8 mouse cellular contexts compared by ENCODE assay signal in genomic region chr6:38352451-38352850, GRCm38 (mm10). TPM values are rescaled to one million over a fixed set of nuclear protein-coding genes. Genes with fewer than 3 reads are reported as not detected.
DNase-seq lines count a peak whose midpoint lies in the region; ATAC-seq and TF ChIP-seq lines count a peak whose summit lies in the region.

No protein-coding gene starts in this region.

- TF ChIP-seq POLR2A in bone marrow, adult 2 months (IDR thresholded peaks at IDR 0.05; ENCODE audit: borderline replicate concordance, control insufficient read depth, low read depth, low read length), result no peak

- 15% methylated on average over 10 of the region's 10 CpGs for WGBS in heart, embryonic 11.5 days (ENCODE audit: insufficient replicate concordance)
- under 1% methylated on average over 10 of the region's 10 CpGs for whole genome bisulfite sequencing in bone marrow, adult 2 months
- WGBS in liver, embryonic 11.5 days, result 9% methylated on average over 10 of the region's 10 CpGs

- no peaks in the 10 kb centered on the region for H3K9me3 ChIP-seq in heart, embryonic 11.5 days (replicated peaks; ENCODE audit: control insufficient read depth, low read length)
- H3K9me3 ChIP-seq in liver, embryonic 11.5 days (ENCODE audit: control insufficient read depth, low read length), result no peaks in the 10 kb centered on the region

- DNase-seq in heart, adult 11 months, result no peak
- peak; percentile 73 for DNase-seq in 416B (ENCODE audit: low read depth)
- no peak for DNase-seq in liver, embryonic 11.5 days (ENCODE audit: low spot score)
- DNase-seq in layer of hippocampus, postnatal 14 days (ENCODE audit: low spot score in 2 of 2), result no peak
- DNase-seq in layer of hippocampus, adult 9-10 months (ENCODE audit: low spot score), result no peak
- no peak for DNase-seq in gastrocnemius, postnatal 36 days

- H3K4me3 ChIP-seq in heart, embryonic 11.5 days (ENCODE audit: low read depth, low read length), result peak overlapping the region; percentile 65
- peak overlapping the region; percentile 99 for H3K4me3 ChIP-seq in bone marrow, adult 2 months (replicated peaks; ENCODE audit: control insufficient read depth, low read depth, low read length)
- H3K4me3 ChIP-seq in liver, embryonic 11.5 days (ENCODE audit: low read depth, low read length), result peak overlapping the region; percentile 81

- TF ChIP-seq CTCF in bone marrow, adult 2 months (IDR thresholded peaks at IDR 0.05; ENCODE audit: control insufficient read depth, insufficient read depth, low read length), result no peak

- H3K9ac ChIP-seq in heart, embryonic 11.5 days (ENCODE audit: low read depth, low read length), result no peak overlapping the region
- H3K9ac ChIP-seq in liver, embryonic 11.5 days (ENCODE audit: low read depth, low read length), result peak overlapping the region; percentile 87

- H3K4me2 ChIP-seq in heart, embryonic 11.5 days, result peak overlapping the region; percentile 78
- peak overlapping the region; percentile 84 for H3K4me2 ChIP-seq in liver, embryonic 11.5 days

- peaks cover 18% of the 10 kb centered on the region for H3K27me3 ChIP-seq in heart, embryonic 11.5 days (ENCODE audit: control insufficient read depth, insufficient read depth, low read length)
- H3K27me3 ChIP-seq in liver, embryonic 11.5 days (replicated peaks; ENCODE audit: control insufficient read depth, insufficient read depth, low read length), result 0 out of 2 replicates have a peak, but pooled peaks cover 3% of the 10 kb centered on the region

- ATAC-seq in heart, embryonic 11.5 days (replicated peaks; ENCODE audit: insufficient number of reproducible peaks, low FRiP score, low TSS enrichment), result no peak
- ATAC-seq in liver, embryonic 11.5 days (replicated peaks; ENCODE audit: low FRiP score), result no peak

- intact Hi-C loops in gastrocnemius, postnatal 36 days (cut with DNase I), result no loop called here

- H3K27ac ChIP-seq in heart, embryonic 11.5 days (ENCODE audit: low read depth, low read length), result no peak overlapping the region
- peak overlapping the region; percentile 49 for H3K27ac ChIP-seq in bone marrow, adult 2 months (ENCODE audit: control insufficient read depth, insufficient read depth, low read depth, low read length, poor library complexity)
- H3K27ac ChIP-seq in liver, embryonic 11.5 days (ENCODE audit: low read depth, low read length), result peak overlapping the region; percentile 92

- no peaks in the 10 kb centered on the region for H3K36me3 ChIP-seq in heart, embryonic 11.5 days (ENCODE audit: control insufficient read depth, insufficient read depth, low read length)
- peaks cover 4% of the 10 kb centered on the region; the same call in 1 of the 2 replicates for H3K36me3 ChIP-seq in liver, embryonic 11.5 days (ENCODE audit: control insufficient read depth, insufficient read depth, low read length)

- H3K4me1 ChIP-seq in heart, embryonic 11.5 days (ENCODE audit: control insufficient read depth, insufficient read depth, low read length), result peaks cover 7% of the 10 kb centered on the region; the same call in 1 of the 2 replicates
- H3K4me1 ChIP-seq in bone marrow, adult 2 months (ENCODE audit: control insufficient read depth, insufficient read depth, low read length), result peaks cover 3% of the 10 kb centered on the region
- peaks cover 30% of the 10 kb centered on the region for H3K4me1 ChIP-seq in liver, embryonic 11.5 days (replicated peaks; ENCODE audit: control insufficient read depth, insufficient read depth, low read length)

RNA-seq across cellular contexts. Expression of gene Zc3hav1, which starts 2.0 kb away (rescaled TPM):
- polyA plus RNA-seq in heart, embryonic 11.5 days (2014; fragmentation: Nextera tagmentation; extraction: Ambion mirVana), result 8.0 and 11.3 TPM in 2 replicates
- 45.5 and 46.8 TPM in 2 replicates for polyA plus RNA-seq in bone marrow, adult 2 months (2011; ENCODE audit: insufficient read depth, insufficient read length, low replicate concordance, missing spikeins)
- 28.4 and 31.3 TPM in 2 replicates for polyA plus RNA-seq in liver, embryonic 11.5 days (2014; fragmentation: Nextera tagmentation; extraction: Ambion mirVana)
- 1 to 10 TPM; 2.8 to 3.3 TPM for total RNA-seq in layer of hippocampus, postnatal 14 days (2021)
- 1 to 10 TPM; 5.7 to 6.9 TPM for total RNA-seq in gastrocnemius, postnatal 36 days (2021)

RNA-seq across cellular contexts. Expression of gene Ttc26, which starts 28.8 kb away (rescaled TPM):
- 3.3 and 3.6 TPM in 2 replicates for polyA plus RNA-seq in heart, embryonic 11.5 days (2014; fragmentation: Nextera tagmentation; extraction: Ambion mirVana)
- 0.61 and 1.2 TPM in 2 replicates for polyA plus RNA-seq in bone marrow, adult 2 months (2011; ENCODE audit: insufficient read depth, insufficient read length, low replicate concordance, missing spikeins)
- polyA plus RNA-seq in liver, embryonic 11.5 days (2014; fragmentation: Nextera tagmentation; extraction: Ambion mirVana), result 3.3 and 3.8 TPM in 2 replicates
- 1 to 10 TPM; 8.8 to 9.8 TPM for total RNA-seq in layer of hippocampus, postnatal 14 days (2021)
- total RNA-seq in gastrocnemius, postnatal 36 days (2021), result under 1 TPM; 0.67 to 0.71 TPM

RNA-seq across cellular contexts. Expression of gene Zc3hav1l, which starts 53.4 kb away (rescaled TPM):
- 10.4 and 11.6 TPM in 2 replicates for polyA plus RNA-seq in heart, embryonic 11.5 days (2014; fragmentation: Nextera tagmentation; extraction: Ambion mirVana)
- polyA plus RNA-seq in bone marrow, adult 2 months (2011; ENCODE audit: insufficient read depth, insufficient read length, low replicate concordance, missing spikeins), result 0.93 and 2.2 TPM in 2 replicates
- 8.3 and 8.9 TPM in 2 replicates for polyA plus RNA-seq in liver, embryonic 11.5 days (2014; fragmentation: Nextera tagmentation; extraction: Ambion mirVana)
- 1 to 10 TPM; 3.1 to 3.5 TPM for total RNA-seq in layer of hippocampus, postnatal 14 days (2021)
- under 1 TPM; 0.49 to 0.59 TPM for total RNA-seq in gastrocnemius, postnatal 36 days (2021)
